Mouse (Mus musculus): ENCODE results near the gene Il11.
A peak's percentile ranks its signal among the peaks of the same experiment; 100 is the strongest.

Gene Il11

DNA sequence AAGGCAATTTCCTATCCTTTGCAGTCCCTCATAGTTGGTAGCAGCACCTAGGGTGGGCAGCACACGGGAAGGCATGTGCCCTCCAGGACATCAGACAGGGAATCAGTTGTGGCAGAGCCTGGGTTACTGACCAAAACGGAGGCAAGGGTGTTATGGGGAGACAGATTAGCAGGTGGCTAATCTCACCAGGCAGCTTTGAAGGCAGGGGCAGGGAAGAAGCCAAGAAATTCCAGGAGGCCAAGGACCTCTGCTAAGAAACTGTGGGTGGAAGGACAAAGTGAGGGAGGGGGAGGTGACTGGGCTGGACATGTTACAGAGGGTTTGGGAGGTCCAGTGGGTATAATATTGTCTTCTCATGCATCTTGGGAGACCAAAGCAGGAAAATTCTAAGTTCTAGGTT lies 39.3 kb downstream of the Il11 start:
- no peak for DNase-seq (ENCODE audit: low read depth, low spot score)

DNA sequence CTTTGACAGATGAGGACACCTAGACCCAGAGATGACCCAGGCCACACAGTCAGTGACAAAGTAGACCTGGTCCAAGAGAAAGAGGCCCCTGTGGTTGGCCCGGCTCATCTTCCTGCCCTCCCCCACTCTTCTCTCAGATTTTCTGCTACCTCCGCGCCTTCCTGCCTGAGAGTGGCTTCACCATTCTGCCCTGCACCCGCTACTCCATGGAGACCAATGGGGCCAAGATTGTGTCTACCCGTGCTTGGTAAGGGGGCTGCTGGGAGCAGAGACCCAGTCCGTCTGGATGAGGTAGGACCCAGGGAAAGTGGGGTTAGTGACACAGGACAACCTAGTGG lies 40.2 kb downstream of the Il11 start:
- DNase-seq (ENCODE audit: low read depth, low spot score) = no peak

DNA sequence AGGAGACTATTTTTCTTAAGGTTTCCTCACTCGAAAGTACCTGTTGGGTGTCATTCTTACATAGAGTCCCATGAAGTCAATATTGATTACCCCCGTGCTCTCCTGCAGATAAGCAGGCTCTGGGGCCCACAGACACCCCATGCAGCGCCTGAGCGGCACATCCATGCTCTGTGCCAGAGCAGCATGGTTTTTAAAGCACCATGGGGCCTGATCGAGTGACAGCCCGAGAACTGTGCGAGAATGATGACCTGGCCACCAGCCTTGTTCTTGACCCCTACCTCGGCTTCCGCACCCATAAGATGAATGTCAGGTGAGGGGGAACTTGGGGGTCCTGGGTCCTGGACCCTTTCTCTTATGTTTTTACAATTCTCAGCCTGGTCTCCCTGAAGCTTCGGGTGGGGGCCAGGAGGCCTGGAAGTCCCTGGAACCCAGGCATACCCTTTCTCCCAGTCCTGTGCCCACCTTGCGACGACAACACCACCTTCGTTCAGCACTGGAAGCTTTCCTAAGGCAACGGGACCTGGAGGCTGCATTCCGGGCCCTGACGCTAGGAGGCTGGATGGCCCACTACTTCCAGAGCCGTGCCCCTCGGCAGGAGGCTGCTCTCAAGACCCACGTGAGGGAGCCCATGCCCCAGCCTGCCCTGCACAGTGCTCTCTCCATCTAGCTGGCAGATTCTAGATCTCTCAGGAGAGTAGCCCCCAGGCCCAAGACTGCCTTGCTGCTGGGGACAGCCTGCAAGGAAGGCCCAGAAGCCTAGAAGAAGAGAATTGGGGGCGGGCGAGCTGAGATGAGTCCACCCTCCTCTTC lies 40.8 kb downstream of the Il11 start:
- DNase-seq (ENCODE audit: low read depth, low spot score) = no peak

DNA sequence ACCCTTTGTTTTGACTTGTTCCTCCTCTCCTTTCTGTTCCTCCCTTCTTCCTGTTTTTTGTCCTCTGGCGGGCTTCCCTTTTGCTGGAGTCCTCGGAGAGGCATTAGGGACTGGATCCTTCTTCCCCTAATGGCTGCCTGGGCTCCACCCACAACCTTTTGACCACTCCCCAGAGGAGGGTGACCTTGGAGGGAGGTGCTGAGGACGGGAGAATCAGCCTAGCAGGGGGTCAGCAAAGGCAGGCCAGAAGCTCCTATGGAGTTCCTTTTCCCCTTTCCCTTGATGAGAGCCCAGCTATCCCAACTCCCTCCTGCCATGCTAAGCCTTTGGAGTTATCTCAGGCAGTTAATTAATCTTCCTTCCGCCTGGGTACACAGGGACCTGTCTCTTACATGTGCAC lies 41.5 kb downstream of the Il11 start:
- DNase-seq (ENCODE audit: low read depth, low spot score) = peak; percentile 90

DNA sequence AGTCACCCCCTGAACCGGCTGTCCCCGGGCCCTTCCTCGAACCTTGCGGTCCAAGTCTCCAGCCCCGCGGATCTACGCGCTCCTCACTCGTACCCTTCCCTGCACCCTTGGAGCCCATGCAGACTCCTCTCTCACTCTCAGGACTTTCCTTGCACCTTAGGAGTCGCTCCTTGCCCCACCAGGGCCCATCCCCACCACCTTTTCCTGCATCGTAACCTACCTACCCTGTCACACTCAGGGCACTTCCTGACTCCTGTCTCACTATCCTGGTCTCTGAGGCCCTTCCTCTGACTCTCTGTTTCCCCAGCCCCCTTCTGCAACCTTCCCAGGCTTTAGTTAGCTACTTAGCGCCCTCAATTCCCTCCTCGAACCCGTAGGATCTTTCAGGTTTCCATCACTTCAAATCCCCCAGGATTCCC lies 42.3 kb downstream of the Il11 start:
- no peak for DNase-seq (ENCODE audit: low read depth, low spot score)

DNA sequence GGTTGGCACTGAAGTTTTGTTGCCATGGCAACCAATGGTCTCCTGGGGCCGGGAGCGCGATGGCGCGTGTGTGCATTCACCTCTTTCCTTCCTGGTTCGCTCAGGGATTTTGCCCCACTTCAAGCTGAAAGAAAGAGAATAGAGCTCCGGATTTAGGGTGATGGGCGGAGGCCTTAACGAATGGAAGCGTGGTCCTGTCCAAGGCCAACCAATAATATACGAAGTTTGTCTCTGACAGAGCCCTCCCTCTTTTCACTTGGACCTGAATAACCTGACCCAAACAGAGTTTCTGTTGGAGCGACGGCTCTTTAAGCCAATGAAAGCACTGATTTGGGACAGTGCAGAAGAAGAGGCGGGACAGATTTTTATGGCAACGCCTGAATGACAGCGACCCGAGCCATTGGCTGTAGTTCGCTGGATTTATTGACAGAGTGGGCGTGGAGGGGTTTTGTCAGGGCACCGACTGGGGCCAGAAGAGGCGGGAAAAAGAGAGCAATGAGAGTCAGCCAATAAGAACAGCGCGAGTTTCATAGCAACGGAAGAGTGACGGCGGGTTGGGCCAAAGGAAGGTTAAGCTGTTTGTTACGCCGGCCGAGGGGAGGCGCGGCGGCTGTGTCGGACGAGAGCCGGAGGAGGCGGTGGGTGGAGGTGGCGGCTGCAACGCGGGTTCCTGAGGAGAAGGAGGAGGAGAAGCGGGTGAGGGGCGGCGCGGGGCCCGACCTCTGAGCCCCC lies 42.9 kb downstream of the Il11 start, which contains the start of gene Kmt5c:
Gene Kmt5c, plus strand, starts transcription at position 572 of the 732 bp plus-strand sequence.
- peak; percentile 100 for DNase-seq (ENCODE audit: low read depth, low spot score)

DNA sequence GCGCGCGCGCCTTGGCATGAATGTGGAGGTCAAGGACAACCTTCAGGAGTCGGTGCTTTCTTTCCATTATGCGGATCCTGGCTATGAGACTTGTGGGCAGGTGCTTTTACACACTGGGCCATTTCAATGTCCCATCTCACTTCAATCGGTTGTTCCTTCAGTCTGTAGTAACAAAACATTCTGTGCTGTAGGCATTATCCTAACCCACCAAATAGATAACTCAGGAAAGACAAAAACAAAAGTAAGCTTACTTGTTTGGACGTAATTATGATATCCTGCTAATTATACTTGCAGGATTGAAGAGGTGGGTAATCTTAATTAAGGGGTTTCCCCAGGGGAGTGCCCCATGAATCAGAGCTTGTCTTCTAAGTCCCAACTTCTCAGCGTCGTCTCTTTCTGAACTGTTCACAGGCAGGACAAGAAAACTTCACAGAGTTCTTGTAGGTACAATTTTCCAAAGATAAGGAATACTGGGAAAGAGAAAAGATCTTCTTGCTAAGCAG lies 43.6 kb downstream of the Il11 start:
- DNase-seq (ENCODE audit: low read depth, low spot score) = no peak

DNA sequence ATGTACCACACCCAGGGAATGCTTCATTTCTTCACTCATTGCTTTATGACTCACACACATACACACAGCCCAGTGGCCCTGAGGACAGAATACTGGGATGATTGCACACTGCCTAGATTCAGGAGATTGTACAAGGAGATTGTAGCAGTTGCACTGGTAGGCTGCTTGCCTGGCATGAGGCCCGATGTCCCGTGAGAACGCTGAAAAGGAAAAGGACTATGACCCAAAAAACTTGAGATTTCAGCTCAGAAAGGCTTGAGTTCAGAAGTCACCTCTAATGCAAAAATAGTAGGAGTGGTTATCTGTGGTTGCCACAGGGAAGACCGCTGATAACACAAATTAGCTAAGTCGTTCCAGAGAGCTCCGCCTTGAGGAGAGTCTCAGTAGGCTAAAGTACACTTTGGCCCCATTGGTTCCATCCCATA lies 49.7 kb downstream of the Il11 start:
- no peak for DNase-seq (ENCODE audit: low read depth, low spot score)

DNA sequence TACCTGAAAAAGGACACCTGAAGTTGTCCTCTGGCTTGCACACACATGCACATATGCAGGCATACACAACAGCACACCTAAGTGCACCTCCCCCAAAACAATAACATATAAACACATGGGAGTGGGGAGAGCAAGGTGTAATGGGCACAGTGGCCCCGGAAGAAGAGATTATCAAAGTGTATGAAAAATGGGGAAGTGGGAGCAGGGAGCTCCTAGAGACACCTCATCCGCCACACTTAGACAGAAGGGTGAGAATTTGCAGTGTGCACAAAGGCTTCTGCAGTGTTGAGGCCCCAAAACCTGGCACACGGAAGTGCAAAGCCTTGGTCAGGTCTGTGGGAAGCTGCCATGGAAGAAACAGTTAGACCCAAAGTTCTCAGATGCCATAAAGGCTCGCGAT lies 51.6 kb downstream of the Il11 start:
- no peak for DNase-seq (ENCODE audit: low read depth, low spot score)

DNA sequence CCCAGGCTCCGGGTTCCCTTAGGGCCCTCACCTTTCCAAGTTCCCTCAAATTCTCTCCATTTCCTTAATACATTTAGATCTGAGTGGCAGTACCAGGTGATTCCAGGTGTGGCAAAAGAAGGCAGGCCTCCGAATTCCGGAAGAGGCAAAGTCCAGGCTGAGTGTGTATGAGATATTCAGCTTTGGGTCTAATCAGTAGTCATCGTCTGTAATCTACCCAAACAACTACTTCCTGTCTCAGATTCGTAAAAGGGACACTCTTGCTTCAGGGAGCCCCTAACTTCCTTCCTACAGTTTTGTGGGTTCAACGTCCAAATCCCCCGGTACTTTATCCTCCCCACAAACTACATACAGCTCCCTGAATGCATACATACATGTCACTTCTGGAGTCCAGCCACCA lies 57.5 kb downstream of the Il11 start, which contains the start of gene Tmem150b:
Gene Tmem150b, minus strand, starts transcription at position 81 of the 400 bp plus-strand sequence.
- no peak for DNase-seq (ENCODE audit: low read depth, low spot score)

DNA sequence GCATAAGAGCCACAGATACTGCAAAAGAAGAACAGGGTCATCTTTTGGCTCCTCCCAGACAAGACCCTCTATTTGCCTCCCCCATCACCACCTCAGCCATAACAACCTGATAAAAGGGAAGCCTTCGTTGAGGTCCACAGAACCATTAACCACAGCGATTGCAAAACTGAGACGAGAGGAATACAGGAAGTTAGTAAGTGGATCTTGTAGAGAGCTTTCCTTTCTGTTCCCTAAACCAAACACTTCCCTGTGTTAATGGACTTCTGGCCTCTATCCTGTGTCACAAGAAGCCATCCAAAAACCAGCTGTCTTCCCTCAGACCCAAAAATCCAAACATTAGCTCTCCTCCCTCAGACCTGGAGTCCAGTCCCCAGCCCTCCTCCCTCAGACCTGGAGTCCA lies 58.3 kb downstream of the Il11 start:
- DNase-seq (ENCODE audit: low read depth, low spot score) = no peak

DNA sequence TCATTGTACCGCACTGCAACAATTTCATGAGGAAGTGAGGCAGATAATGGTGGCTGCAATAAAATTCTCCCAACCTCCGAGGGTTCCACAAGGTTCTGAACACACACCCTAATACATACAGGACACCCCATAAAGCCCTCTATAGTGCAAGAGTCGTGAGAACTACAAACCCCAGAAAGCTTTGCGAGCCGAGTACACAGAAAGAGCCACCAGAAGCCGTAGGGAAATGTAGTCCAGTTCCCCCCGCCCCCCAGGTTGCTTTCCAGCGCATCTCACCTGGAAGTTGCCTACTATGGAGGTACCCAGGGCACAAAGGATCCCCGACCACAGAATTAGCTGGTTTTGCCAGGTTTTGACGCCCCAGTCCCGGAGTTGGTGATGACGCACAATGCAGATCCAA lies 59.2 kb downstream of the Il11 start:
- no peak for DNase-seq (ENCODE audit: low read depth, low spot score)
